Mouse (Mus musculus): ENCODE results near the gene Slc24a1.

- TF ChIP-seq CTCF (IDR thresholded peaks at IDR 0.05; ENCODE audit: control insufficient read depth, insufficient read depth, insufficient replicate concordance, low read depth, low read length) = peak; percentile 47; the same call in 1 of the 2 replicates
- no peak for TF ChIP-seq POLR2A (IDR thresholded peaks at IDR 0.05; ENCODE audit: control insufficient read depth, low read depth, low read length)
Measured at GRCm38 (mm10) chr9:64903386-64903785, 48.0 kb downstream of the Slc24a1 start.
